Mouse (Mus musculus): Measurements from ENCODE around the gene 1700042G07Rik.

Gene 1700042G07Rik

GRCm38 (mm10) chr4:116173072-116173471, at the start of gene 1700042G07Rik, which contains the start of gene Gm49337:
TSS of gene 1700042G07Rik (plus strand) at chr4:116173372.
TSS of gene Gm49337 (plus strand) at chr4:116173384.
- DNase-seq (ENCODE audit: low spot score): no peak

- peak; percentile 89 for DNase-seq (ENCODE audit: low spot score)
These were observed 49.3 kb upstream of the 1700042G07Rik start, which contains the start of the genes Rad54l and Pomgnt1 for GRCm38 (mm10) chr4:116123602-116124519. TSS of gene Rad54l (minus strand) at chr4:116123690. TSS of gene Pomgnt1 (plus strand) at chr4:116123840.

GRCm38 (mm10) chr4:116125803-116126386, 47.3 kb upstream of the 1700042G07Rik start:
- no peak for DNase-seq (ENCODE audit: low spot score)

- no peak for DNase-seq (ENCODE audit: low spot score)
These were observed 45.2 kb upstream of the 1700042G07Rik start for GRCm38 (mm10) chr4:116127956-116128355.

GRCm38 (mm10) chr4:116133126-116133525, 40.0 kb upstream of the 1700042G07Rik start:
- DNase-seq (ENCODE audit: low spot score): no peak

GRCm38 (mm10) chr4:116134990-116135389, 38.2 kb upstream of the 1700042G07Rik start:
- peak; percentile 41 for DNase-seq (ENCODE audit: low spot score)

- no peak for DNase-seq (ENCODE audit: low spot score)
These were observed 35.7 kb upstream of the 1700042G07Rik start for GRCm38 (mm10) chr4:116137421-116137996.

- no peak for DNase-seq (ENCODE audit: low spot score)
These were observed 32.2 kb upstream of the 1700042G07Rik start for GRCm38 (mm10) chr4:116140801-116141574.

- no peak for DNase-seq (ENCODE audit: low spot score)
These were observed 31.4 kb upstream of the 1700042G07Rik start for GRCm38 (mm10) chr4:116141736-116142135.

GRCm38 (mm10) chr4:116142269-116142668, 30.9 kb upstream of the 1700042G07Rik start:
- DNase-seq (ENCODE audit: low spot score): no peak

GRCm38 (mm10) chr4:116143317-116143811, 29.8 kb upstream of the 1700042G07Rik start:
- DNase-seq (ENCODE audit: low spot score): no peak

- DNase-seq (ENCODE audit: low spot score): no peak
These were observed 29.1 kb upstream of the 1700042G07Rik start for GRCm38 (mm10) chr4:116143891-116144717.

- DNase-seq (ENCODE audit: low spot score): no peak
These were observed 23.4 kb upstream of the 1700042G07Rik start for GRCm38 (mm10) chr4:116149812-116150155.

- peak; percentile 56 for DNase-seq (ENCODE audit: low spot score)
These were observed 22.9 kb upstream of the 1700042G07Rik start for GRCm38 (mm10) chr4:116150156-116150861.

GRCm38 (mm10) chr4:116150862-116151221, 22.3 kb upstream of the 1700042G07Rik start:
- no peak for DNase-seq (ENCODE audit: low spot score)

GRCm38 (mm10) chr4:116151238-116151637, 21.9 kb upstream of the 1700042G07Rik start, which contains the start of gene Lurap1:
TSS of gene Lurap1 (minus strand) at chr4:116151338.
- no peak for DNase-seq (ENCODE audit: low spot score)

GRCm38 (mm10) chr4:116152702-116153101, 20.5 kb upstream of the 1700042G07Rik start:
- DNase-seq (ENCODE audit: low spot score): no peak

- DNase-seq (ENCODE audit: low spot score): no peak
These were observed 15.3 kb upstream of the 1700042G07Rik start for GRCm38 (mm10) chr4:116157882-116158281.

GRCm38 (mm10) chr4:116159912-116160311, 13.3 kb upstream of the 1700042G07Rik start:
- peak; percentile 37 for DNase-seq (ENCODE audit: low spot score)

- no peak for DNase-seq (ENCODE audit: low spot score)
These were observed 12.4 kb upstream of the 1700042G07Rik start for GRCm38 (mm10) chr4:116160769-116161168.

Data from lung, postnatal 25 days (tissue).